Mouse (Mus musculus) liver, embryonic 11.5 days (tissue): ENCODE data around the gene Kif21b. TPM values are rescaled to one million over a fixed set of nuclear protein-coding genes. Genes with fewer than 3 reads are reported as not detected.

Source experiments
- ATAC-seq: fragments of 200-750 bp; cut with Nextera tagmentation; replicated peaks from 2 replicates; pipeline ENCODE4 v1.8.0; 2017; ENCODE audit warnings: moderate number of reproducible peaks, mild to moderate bottlenecking, moderate TSS enrichment, moderate library complexity; ENCODE audit not compliant: low FRiP score
- DNase-seq: peaks from one replicate; pipeline ENCODE4 v3.0.0-alpha.2; 2017; ENCODE audit warnings: low spot score
- H3K27ac ChIP-seq: fragments of 300-500 bp; sonication (generic); 2 replicates; pipeline ENCODE4 v1.5.1; 2014; ENCODE audit warnings: mild to moderate bottlenecking, low read depth, low read length, control low read depth
- H3K27me3 ChIP-seq: fragments of 300-500 bp; sonication (generic); replicated peaks from 2 replicates; pipeline ENCODE4 v1.6.1; 2014; ENCODE audit warnings: low read length, mixed read lengths; ENCODE audit not compliant: control insufficient read depth, insufficient read depth
- H3K36me3 ChIP-seq: fragments of 300-500 bp; sonication (generic); 2 replicates; pipeline ENCODE4 v1.6.1; 2014; ENCODE audit warnings: mild to moderate bottlenecking, low read length, moderate library complexity, mixed read lengths; ENCODE audit not compliant: control insufficient read depth, insufficient read depth
- H3K4me1 ChIP-seq: fragments of 300-500 bp; sonication (generic); replicated peaks from 2 replicates; pipeline ENCODE4 v1.6.1; 2014; ENCODE audit warnings: low read length, mixed read lengths; ENCODE audit not compliant: control insufficient read depth, insufficient read depth
- H3K4me2 ChIP-seq: fragments of 300-500 bp; sonication (generic); 2 replicates; pipeline ENCODE4 v1.6.1; 2014; ENCODE audit warnings: mild to moderate bottlenecking, control low read depth, moderate library complexity
- H3K4me3 ChIP-seq: fragments of 300-500 bp; sonication (generic); 2 replicates; pipeline ENCODE4 v1.5.1; 2014; ENCODE audit warnings: low read depth, low read length, control low read depth
- H3K9ac ChIP-seq: fragments of 300-500 bp; sonication (generic); 2 replicates; pipeline ENCODE4 v1.6.1; 2014; ENCODE audit warnings: low read depth, low read length, control low read depth
- H3K9me3 ChIP-seq: fragments of 300-500 bp; sonication (generic); 2 replicates; pipeline ENCODE4 v1.6.1; 2016; ENCODE audit warnings: low read length, inconsistent platforms, mixed read lengths; ENCODE audit not compliant: control insufficient read depth
- WGBS: fragments of 180-500 bp; shearing (Covaris S2); extraction: QIAGEN DNeasy Blood & Tissue Kit; methylation state at CpG from one replicate; pipeline ENCODE4 v1.1.7; 2014; 5-methylcytosine and 5-hydroxymethylcytosine counted together
- polyA plus RNA-seq: library from polyadenylated mRNA; unstranded; fragments of >200 nt; fragmentation: Nextera tagmentation; extraction: Ambion mirVana; gene quantifications from 2 replicates; pipeline ENCODE4 v1.2.1, GENCODE M21; 2014

The Kif21b gene
- polyA plus RNA-seq, 1 experiment from 2014 or later: 4.8 TPM

DNA sequence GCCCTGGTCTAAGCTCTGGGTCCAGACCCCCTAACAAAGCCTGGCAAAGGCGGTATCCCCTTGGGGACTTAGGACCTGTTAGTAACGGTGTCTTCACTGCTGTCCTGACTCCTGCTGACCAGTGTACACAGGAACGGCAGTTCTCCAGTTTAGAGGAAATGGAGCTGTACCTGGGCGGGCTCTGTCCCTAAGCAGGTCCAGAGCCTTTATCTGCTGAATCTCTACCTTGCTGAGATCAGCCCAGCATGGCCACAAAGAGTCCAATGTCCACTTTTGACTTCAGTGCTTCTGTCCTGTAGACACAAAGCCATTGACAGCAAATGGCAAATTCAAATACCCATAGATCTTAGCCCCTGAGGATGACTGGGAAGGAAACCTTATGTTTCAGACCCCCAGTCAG is 25.8 kb downstream of the Kif21b start:
- Histone ChIP-seq H3K9me3 (no peaks in the 10 kb centered on the region), H3K4me1 (no peaks in the 10 kb centered on the region), H3K9ac (no peak overlapping the region), H3K36me3 (peaks cover 15% of the 10 kb centered on the region; the same call in 1 of the 2 replicates), H3K27me3 (no peaks in the 10 kb centered on the region), H3K4me2 (no peak overlapping the region), H3K27ac (no peak overlapping the region), H3K4me3 (no peak overlapping the region)
- WGBS: 87% methylated on average over 4 of the region's 4 CpGs
- ATAC-seq: no peak
- no peak for DNase-seq

DNA sequence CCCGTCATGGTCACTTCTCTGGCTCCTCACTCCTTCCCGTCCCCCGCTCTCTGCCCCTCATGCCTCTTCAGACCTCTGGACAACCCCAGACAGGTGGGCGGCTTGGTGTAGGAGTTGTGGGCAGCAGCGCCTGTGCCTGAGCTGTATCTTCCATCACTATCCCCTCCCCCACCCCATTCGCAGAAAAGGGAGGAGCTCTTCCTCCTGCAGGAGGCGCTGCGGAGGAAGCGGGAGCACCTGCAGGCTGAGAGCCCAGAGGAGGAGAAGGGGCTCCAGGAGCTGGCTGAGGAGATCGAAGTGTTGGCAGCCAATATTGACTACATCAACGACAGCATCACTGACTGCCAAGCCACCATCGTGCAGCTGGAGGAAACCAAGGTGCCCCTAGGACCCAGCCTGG is 28.6 kb downstream of the Kif21b start:
- no peak for ATAC-seq
- Histone ChIP-seq H3K27me3 (no peaks in the 10 kb centered on the region), H3K4me2 (no peak overlapping the region), H3K9me3 (no peaks in the 10 kb centered on the region), H3K4me1 (no peaks in the 10 kb centered on the region), H3K27ac (no peak overlapping the region), H3K9ac (no peak overlapping the region), H3K4me3 (no peak overlapping the region), H3K36me3 (peaks cover 15% of the 10 kb centered on the region; the same call in 1 of the 2 replicates)
- no peak for DNase-seq
- 59% methylated on average over 12 of the region's 12 CpGs for WGBS

DNA sequence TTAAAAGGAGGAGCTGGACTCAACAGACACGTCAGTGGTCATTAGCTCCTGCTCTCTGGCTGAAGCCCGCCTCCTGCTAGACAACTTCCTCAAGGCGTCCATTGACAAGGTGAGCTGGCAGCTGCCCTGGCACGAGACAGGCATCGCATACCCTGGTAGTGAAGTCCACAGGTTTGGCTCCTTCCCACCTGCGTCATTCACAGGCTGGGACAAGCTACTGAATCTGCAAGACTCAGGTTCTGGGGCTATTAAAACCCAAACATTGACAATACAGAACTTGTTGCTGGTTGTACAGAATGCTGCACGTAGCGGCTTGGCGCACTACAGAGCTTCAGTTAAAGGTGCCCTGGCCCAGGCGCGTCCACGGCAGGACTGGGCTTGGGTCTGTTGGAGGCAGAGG is 29.1 kb downstream of the Kif21b start:
- Histone ChIP-seq H3K27ac (no peak overlapping the region), H3K4me3 (no peak overlapping the region), H3K9me3 (no peaks in the 10 kb centered on the region), H3K4me1 (no peaks in the 10 kb centered on the region), H3K9ac (no peak overlapping the region), H3K27me3 (no peaks in the 10 kb centered on the region; the same call in 1 of the 2 replicates), H3K36me3 (peaks cover 15% of the 10 kb centered on the region; the same call in 1 of the 2 replicates), H3K4me2 (no peak overlapping the region)
- 90% methylated on average over 12 of the region's 12 CpGs for WGBS
- ATAC-seq: no peak
- DNase-seq: no peak

DNA sequence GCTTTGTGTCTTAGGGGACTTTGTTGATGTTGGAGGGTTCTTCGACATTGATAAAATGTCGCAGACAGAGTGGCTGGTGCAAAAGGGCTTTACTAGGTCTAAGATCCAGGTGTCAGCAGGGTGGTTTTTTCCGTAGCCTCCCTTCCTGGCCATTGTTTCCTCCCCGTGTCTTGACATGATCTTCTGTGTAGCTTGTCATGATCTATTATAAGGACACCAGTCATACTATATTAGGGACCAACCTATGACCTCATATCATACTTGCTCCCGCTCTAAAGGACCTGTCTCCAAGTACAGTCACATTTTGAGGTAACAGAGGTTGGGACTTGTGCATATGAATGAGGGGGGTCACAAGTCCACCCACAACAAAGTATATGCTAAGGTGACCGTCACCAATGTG is 29.7 kb downstream of the Kif21b start:
- H3K4me1 ChIP-seq: no peaks in the 10 kb centered on the region
- no peak overlapping the region for H3K9ac ChIP-seq
- DNase-seq (no peak), ATAC-seq (no peak)
- H3K36me3 ChIP-seq: peaks cover 15% of the 10 kb centered on the region; the same call in 1 of the 2 replicates
- H3K9me3 ChIP-seq: no peaks in the 10 kb centered on the region
- no peak overlapping the region for H3K4me3 ChIP-seq
- WGBS: 86% methylated on average over 6 of the region's 6 CpGs
- H3K27me3 ChIP-seq: no peaks in the 10 kb centered on the region; the same call in 1 of the 2 replicates
- no peak overlapping the region for H3K27ac ChIP-seq
- H3K4me2 ChIP-seq: no peak overlapping the region

DNA sequence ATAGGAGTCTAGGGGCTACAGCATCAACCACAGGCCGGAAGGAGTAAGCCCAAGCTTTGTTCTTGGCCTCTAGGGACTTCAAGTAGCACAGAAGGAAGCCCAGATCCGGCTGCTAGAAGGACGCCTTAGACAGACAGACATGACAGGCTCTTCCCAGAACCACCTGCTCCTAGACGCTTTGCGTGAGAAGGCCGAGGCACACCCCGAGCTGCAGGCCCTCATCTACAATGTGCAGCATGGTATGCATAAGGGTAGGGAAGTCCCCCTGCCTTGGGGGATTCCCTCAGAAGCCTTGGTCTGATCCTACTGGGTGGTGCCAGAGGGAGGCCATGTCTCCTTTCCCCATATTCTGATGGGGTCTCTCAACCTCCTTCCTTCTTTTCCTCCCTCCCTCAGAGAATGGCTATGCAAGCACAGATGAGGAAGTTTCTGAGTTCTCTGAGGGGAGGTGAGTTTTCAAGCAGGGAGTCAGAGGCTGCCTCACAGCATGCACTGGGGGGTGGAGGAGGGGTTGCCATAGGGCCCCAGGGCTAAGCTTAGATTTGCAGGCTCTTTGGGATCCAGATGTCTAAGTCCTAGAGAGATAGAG is 30.2 kb downstream of the Kif21b start:
- ATAC-seq: no peak
- Histone ChIP-seq H3K9me3 (no peaks in the 10 kb centered on the region), H3K27ac (no peak overlapping the region), H3K9ac (no peak overlapping the region), H3K4me3 (no peak overlapping the region), H3K27me3 (no peaks in the 10 kb centered on the region; the same call in 1 of the 2 replicates), H3K4me2 (no peak overlapping the region), H3K4me1 (no peaks in the 10 kb centered on the region), H3K36me3 (peaks cover 13% of the 10 kb centered on the region; the same call in 1 of the 2 replicates)
- WGBS: 88% methylated on average over 7 of the region's 7 CpGs
- DNase-seq: no peak

DNA sequence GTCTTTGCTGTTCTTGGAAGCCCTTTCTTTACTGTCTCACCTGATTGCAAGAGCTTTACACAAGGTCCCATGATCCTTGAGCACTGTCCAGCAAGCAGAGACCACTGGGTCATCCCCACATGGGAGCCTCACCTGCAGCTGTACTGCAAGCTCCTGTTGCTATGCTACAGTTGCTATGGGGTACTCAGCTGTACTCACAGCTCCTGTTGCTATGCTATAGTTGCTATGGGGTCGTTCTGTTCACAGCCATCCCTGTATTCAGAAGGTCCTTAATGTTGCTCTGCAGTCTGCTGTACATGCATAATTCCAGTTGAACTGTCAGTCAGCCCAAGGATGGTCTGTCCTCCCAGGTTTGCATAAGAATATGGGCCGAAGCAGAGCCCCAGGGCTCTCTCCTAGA is 34.2 kb downstream of the Kif21b start:
- WGBS: 83% methylated on average over 2 of the region's 2 CpGs
- no peaks in the 10 kb centered on the region; the same call in 1 of the 2 replicates for H3K27me3 ChIP-seq
- no peaks in the 10 kb centered on the region for H3K4me1 ChIP-seq
- H3K9me3 ChIP-seq: no peaks in the 10 kb centered on the region
- no peak for DNase-seq
- H3K36me3 ChIP-seq: peaks cover 7% of the 10 kb centered on the region; the same call in 1 of the 2 replicates
- ATAC-seq: no peak
- no peak overlapping the region for H3K9ac ChIP-seq
- no peak overlapping the region for H3K27ac ChIP-seq
- no peak overlapping the region for H3K4me3 ChIP-seq
- H3K4me2 ChIP-seq: no peak overlapping the region

DNA sequence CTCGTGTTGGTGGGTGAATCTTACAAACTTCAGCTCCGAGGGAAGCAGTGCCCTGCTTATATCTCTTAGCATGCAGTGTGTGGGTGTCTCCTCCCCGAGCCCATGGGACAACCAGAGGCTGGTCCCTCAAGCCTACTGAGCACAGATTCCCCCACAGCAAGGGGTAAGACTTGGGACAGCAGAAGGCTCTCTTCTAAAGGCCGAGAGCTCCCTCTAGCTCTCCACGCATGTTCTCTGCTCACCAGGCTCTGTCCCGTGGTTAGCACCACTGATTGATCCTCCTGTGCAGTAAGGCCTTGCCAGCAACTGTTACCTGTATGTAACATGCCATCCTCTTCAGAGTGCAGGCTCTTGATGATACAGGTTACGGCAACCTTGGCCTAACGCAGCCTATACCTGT is 36.5 kb downstream of the Kif21b start:
- no peak for DNase-seq
- no peak overlapping the region for H3K4me2 ChIP-seq
- H3K4me1 ChIP-seq: 0 out of 2 replicates have a peak, but pooled peaks cover under 1% of the 10 kb centered on the region
- no peaks in the 10 kb centered on the region; the same call in 1 of the 2 replicates for H3K27me3 ChIP-seq
- ATAC-seq: no peak
- 67% methylated on average over 8 of the region's 8 CpGs for WGBS
- H3K36me3 ChIP-seq: peaks cover 5% of the 10 kb centered on the region; the same call in 1 of the 2 replicates
- no peak overlapping the region for H3K27ac ChIP-seq
- H3K4me3 ChIP-seq: no peak overlapping the region
- H3K9ac ChIP-seq: no peak overlapping the region
- H3K9me3 ChIP-seq: no peaks in the 10 kb centered on the region

DNA sequence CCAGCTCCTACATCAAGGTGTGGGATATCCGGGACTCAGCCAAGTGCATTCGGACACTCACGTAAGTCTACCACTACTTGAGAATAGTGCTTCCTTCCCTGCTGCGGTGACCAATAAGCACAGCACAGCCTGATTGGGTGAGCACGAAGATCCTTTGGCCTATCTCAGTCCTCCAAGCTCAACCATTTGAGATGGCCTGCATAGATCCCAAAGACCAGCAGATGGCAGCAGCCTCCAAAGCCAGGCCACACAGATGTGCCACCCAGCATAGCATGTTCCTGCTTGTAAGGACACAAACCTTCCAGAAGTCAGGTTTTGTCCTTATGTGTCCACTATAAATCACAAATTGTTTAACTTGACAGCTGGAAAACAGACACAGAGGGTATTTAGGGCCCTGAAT is 38.9 kb downstream of the Kif21b start:
- Histone ChIP-seq H3K27ac (no peak overlapping the region), H3K36me3 (peaks cover 2% of the 10 kb centered on the region), H3K4me1 (peaks cover 18% of the 10 kb centered on the region), H3K27me3 (no peaks in the 10 kb centered on the region; the same call in 1 of the 2 replicates), H3K9ac (no peak overlapping the region), H3K9me3 (no peaks in the 10 kb centered on the region), H3K4me2 (no peak overlapping the region), H3K4me3 (no peak overlapping the region)
- DNase-seq (peak; percentile 64), ATAC-seq (peak; percentile 69)
- WGBS: 11% methylated on average over 5 of the region's 5 CpGs

DNA sequence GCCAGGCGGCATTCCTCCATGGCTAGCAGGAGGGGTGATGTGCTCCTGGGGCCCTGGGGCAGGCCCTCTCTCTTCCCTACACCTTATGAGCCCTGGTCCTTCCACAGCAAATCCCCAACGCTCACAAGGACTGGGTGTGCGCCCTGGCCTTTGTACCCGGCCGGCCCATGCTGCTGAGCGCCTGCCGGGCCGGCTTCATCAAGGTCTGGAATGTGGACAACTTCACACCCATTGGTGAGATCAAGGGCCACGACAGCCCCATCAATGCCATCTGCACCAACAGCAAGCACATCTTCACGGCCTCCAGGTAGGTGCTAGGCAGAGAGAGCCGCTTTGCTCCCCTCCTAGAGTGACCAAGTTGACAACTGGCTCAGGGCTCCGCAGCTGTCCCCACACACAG is 41.5 kb downstream of the Kif21b start:
- ATAC-seq: no peak
- no peaks in the 10 kb centered on the region for H3K9me3 ChIP-seq
- H3K4me1 ChIP-seq: peaks cover 32% of the 10 kb centered on the region
- H3K4me2 ChIP-seq: no peak overlapping the region
- H3K27ac ChIP-seq: no peak overlapping the region
- DNase-seq: no peak
- H3K9ac ChIP-seq: no peak overlapping the region
- H3K4me3 ChIP-seq: no peak overlapping the region
- peaks cover 5% of the 10 kb centered on the region for H3K36me3 ChIP-seq
- no peaks in the 10 kb centered on the region for H3K27me3 ChIP-seq
- 71% methylated on average over 12 of the region's 12 CpGs for WGBS
